Mouse (Mus musculus): ENCODE measurements at regions not wholly inside any gene's neighbourhood (a gene's known extent, or its start where the extent isn't known, plus 50 kb on each side); places are given as distances from the start of the nearest gene placed in this dataset.

DNA sequence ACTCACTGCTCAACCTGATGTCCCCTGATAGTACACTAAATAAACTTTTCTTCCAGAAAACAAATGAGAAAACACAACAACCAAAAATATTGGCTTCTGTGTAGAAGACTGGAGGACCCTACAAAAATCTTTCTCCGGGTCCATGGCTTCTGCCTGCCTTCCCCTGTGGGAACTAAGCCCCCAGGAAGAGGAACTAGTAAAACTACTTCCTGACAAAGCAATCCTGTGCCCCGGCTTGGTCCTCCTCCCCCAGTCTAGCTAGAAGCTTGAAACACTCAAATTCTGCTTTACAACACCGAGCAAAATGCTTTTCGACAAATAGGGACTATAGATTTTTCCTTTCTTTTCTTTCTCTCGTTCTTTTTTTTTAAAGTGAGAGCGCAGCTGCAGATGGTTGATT is 51.3 kb upstream of the Mki67 start:
- Histone ChIP-seq H3K36me3 (replicated peaks) (no peaks in the 10 kb centered on the region), H3K9ac (no peak overlapping the region), H3K4me3 (no peak overlapping the region), H3K4me2 (no peak overlapping the region), H3K27me3 (replicated peaks) (no peaks in the 10 kb centered on the region), H3K9me3 (no peaks in the 10 kb centered on the region), H3K4me1 (peaks cover 7% of the 10 kb centered on the region), H3K27ac (no peak overlapping the region)
- 75% methylated on average over 6 of the region's 6 CpGs for WGBS
- ATAC-seq (replicated peaks), result no peak

DNA sequence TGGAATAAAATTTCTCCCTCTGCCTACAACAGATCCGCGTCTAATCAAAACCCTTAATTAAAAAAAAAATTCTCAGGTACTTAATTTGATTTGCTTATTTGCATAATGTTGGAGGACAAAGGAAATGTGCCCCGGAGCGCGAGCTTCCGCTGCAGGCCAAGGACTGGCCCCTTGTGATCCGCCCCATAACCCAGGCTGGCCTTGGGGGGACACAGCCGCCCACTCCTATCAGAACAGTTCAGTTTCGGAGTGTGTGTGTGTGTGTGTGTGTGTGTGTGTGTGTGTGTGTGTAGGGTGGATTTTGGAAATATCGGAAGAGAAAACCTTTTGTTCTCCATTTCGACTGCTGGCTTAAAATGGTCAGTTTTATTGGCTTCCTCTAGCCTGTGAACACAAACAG is 51.9 kb upstream of the Mki67 start:
- Histone ChIP-seq H3K4me3 (no peak overlapping the region), H3K4me2 (no peak overlapping the region), H3K36me3 (replicated peaks) (no peaks in the 10 kb centered on the region), H3K9ac (no peak overlapping the region), H3K27me3 (replicated peaks) (no peaks in the 10 kb centered on the region), H3K9me3 (no peaks in the 10 kb centered on the region), H3K27ac (no peak overlapping the region), H3K4me1 (peaks cover 7% of the 10 kb centered on the region)
- no peak for ATAC-seq (replicated peaks)
- WGBS, result 73% methylated on average over 11 of the region's 11 CpGs

DNA sequence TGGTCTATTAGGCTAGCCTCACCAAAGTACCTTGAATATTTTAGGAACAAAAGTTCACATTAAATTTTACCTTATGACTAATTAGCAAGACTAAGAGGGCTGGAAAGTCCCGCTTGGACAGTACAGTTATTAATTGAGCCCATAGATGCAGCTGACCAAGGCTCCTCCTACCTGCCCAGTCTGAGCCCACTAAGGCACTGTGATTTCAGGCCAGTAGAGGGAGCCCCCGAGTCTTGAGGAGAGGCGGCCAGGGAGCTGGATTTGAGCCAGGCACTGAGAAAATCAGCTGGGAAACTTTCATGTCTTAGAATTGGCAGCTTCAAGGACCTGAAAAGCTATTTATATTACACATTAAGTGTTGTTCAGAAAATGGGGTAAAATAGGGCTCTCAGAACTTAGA is 52.4 kb upstream of the Mki67 start:
- Histone ChIP-seq H3K27ac (no peak overlapping the region), H3K9ac (no peak overlapping the region), H3K36me3 (replicated peaks) (no peaks in the 10 kb centered on the region), H3K4me2 (no peak overlapping the region), H3K4me1 (peaks cover 7% of the 10 kb centered on the region), H3K9me3 (no peaks in the 10 kb centered on the region), H3K4me3 (no peak overlapping the region), H3K27me3 (replicated peaks) (no peaks in the 10 kb centered on the region)
- 9% methylated on average over 3 of the region's 3 CpGs for WGBS
- no peak for ATAC-seq (replicated peaks)

DNA sequence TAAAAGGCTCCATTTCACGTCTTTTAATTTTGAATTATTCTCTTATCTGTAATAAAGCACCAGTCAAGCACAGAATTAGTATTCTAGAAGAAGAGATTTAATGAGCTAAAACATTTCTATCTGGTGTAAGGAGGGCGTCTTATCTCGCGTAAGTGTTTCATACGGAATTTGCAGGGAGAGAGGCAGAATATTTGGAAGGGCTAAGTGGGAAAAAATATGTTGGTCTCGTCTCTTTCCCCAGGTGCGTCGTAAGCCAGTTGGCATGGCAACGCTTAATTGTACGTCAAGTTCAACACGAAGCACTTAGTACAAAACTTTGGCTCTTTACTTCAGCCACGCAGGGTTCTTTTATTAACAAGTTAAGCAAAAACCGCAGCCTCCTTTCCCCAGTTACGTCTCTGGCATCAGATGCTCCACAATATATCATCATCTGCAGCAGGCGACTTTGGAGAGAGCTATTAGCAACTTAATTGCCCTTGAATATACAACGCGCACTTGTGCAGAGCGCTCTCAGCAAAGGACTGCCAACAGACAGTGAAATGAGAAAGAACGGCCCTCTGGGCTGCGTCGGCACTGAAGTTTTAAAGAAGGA is 53.0 kb upstream of the Mki67 start:
- Histone ChIP-seq H3K4me2 (no peak overlapping the region), H3K9ac (no peak overlapping the region), H3K36me3 (replicated peaks) (no peaks in the 10 kb centered on the region), H3K27me3 (replicated peaks) (no peaks in the 10 kb centered on the region), H3K4me1 (peaks cover 7% of the 10 kb centered on the region), H3K9me3 (no peaks in the 10 kb centered on the region), H3K27ac (peak overlapping the region; percentile 12; the same call in 1 of the 2 replicates), H3K4me3 (no peak overlapping the region)
- 55% methylated on average over 21 of the region's 21 CpGs for WGBS
- ATAC-seq (replicated peaks), result no peak

DNA sequence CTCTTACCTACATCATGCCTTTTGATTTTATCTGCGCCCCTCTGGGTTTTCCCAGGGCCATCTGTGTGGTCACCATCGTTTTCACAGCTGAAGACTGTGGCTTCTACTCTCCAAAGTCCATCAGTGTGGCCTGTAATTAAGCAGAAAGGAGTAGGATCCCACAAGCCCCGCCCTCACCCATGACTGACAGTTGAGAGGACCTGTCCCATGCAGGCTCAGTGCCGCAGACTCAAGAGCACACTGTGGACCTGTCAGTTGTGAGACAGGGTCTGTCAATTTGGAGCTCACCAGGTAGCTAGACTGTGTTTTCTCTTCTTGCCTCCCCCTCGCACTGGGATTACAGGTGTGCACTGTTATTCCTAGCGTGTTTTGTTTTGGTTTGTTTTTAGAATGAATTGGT is 53.9 kb upstream of the Mki67 start:
- 71% methylated on average over 6 of the region's 6 CpGs for WGBS
- Histone ChIP-seq H3K27me3 (replicated peaks) (no peaks in the 10 kb centered on the region), H3K9me3 (no peaks in the 10 kb centered on the region), H3K27ac (no peak overlapping the region), H3K4me2 (no peak overlapping the region), H3K9ac (no peak overlapping the region), H3K4me3 (no peak overlapping the region), H3K4me1 (peaks cover 7% of the 10 kb centered on the region), H3K36me3 (replicated peaks) (no peaks in the 10 kb centered on the region)
- no peak for ATAC-seq (replicated peaks)

DNA sequence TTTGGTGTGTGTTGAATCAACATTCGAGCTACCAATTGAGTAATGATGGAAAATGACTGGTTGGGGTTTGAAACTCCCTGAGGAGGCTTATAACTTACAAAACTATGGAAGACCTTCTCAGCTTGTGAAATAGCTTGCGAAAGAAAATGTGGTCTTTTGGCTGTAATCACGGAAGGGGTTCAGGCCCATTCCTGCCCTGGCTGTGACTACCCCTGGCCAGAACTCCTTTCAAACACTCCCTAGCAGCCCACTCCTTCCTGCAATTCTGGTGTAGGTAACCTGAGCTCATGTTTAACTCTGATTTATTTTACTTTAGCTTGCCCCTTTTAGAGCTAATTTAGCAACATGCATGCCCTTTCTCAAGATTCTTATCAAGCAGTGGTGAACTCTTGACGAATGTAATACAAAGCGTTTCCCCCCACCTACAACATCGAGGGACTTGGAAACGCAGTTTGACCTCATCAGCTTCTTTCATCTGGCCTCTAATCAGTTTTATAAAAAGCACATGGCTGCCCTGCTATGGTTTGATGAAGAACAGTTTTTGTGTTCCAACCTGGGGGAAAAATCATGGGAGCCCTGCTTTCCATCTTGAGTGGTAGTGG is 59.8 kb upstream of the Mki67 start:
- ATAC-seq (replicated peaks), result no peak
- Histone ChIP-seq H3K36me3 (replicated peaks) (no peaks in the 10 kb centered on the region), H3K4me1 (no peaks in the 10 kb centered on the region), H3K4me3 (no peak overlapping the region), H3K27ac (no peak overlapping the region), H3K4me2 (no peak overlapping the region), H3K9me3 (no peaks in the 10 kb centered on the region), H3K27me3 (replicated peaks) (no peaks in the 10 kb centered on the region), H3K9ac (no peak overlapping the region)
- WGBS, result 88% methylated on average over 7 of the region's 7 CpGs

DNA sequence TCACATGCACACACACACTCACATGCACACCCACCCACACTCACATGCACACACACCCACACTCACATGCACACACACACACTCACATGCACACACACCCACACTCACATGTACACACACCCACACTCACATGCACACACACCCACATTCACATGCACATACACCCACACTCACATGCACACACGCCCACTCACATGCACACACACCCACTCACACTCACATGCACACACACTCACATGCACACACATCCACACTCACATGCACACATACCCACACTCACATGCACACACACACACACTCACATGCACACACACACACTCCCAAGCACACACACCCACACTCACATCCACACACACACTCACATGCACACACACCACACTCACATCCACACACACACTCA is 74.0 kb upstream of the Mki67 start:
- Histone ChIP-seq H3K4me2 (no peak overlapping the region), H3K4me3 (no peak overlapping the region), H3K36me3 (replicated peaks) (no peaks in the 10 kb centered on the region), H3K9ac (no peak overlapping the region), H3K4me1 (peaks cover 4% of the 10 kb centered on the region; the same call in 1 of the 2 replicates), H3K27me3 (replicated peaks) (no peaks in the 10 kb centered on the region), H3K27ac (no peak overlapping the region), H3K9me3 (no peaks in the 10 kb centered on the region)
- 85% methylated on average over 1 of the region's 1 CpGs for WGBS
- ATAC-seq (replicated peaks), result no peak

DNA sequence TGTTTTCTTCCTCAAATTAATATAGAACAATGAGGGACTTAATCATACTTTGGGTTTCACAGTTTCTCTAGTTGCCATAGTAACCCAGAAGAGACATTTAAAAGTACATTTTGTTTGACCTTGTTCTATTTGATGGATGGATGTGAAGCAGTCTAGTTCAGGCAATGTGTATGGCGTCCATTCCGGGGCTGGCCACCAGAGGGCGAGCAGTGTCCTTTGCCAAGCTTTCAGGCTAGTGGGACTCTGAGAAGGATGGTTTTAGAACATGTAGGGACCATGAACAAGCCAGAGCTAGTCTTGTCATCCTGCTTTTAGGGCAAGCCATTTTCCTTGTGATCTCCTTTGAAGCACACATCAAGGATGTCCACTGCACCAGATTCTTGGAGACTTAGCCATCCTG is 74.8 kb upstream of the Mki67 start:
- no peak overlapping the region for H3K4me2 ChIP-seq
- no peaks in the 10 kb centered on the region for H3K9me3 ChIP-seq
- ATAC-seq (replicated peaks), result no peak; the same call in 1 of the 2 replicates
- 3% methylated on average over 3 of the region's 3 CpGs for WGBS
- H3K27ac ChIP-seq, result no peak overlapping the region
- no peaks in the 10 kb centered on the region for H3K27me3 ChIP-seq (replicated peaks)
- peaks cover 7% of the 10 kb centered on the region; the same call in 1 of the 2 replicates for H3K4me1 ChIP-seq
- H3K9ac ChIP-seq, result no peak overlapping the region
- H3K4me3 ChIP-seq, result no peak overlapping the region
- H3K36me3 ChIP-seq (replicated peaks), result no peaks in the 10 kb centered on the region

DNA sequence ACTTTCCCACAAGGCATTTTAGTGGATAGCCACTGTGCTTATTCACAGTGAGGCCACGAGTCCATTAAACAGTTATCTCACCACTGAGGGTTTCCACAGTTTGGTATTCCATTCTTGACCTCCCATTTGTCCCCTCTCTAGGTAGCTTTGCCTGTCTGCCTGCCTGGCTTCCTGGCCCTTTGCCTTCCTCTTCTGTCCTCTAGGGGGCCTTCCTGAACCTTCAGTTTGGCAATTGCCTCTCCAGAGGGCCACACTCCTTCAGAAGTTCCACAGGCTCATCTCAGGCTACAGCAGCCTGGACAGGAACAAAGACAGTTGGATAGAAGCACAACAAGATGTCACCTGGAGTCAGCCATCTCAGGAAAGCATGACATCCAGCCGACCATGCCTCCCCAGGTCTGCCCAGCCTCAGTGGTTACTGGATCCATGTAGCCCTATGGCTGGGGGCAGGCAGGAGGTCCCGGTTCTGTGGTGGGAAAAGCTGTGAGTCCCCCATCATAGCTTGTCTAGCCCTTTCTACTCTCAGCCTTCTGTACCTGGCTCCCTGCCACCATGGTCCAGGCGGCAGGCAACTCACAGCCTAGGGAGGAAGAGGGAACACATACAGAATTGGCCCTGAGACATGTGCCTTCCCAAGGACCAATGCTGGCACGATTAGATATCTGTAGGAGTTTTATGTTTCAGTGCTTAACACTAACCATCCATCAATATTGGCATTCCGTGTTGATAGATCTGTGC is 76.0 kb upstream of the Mki67 start:
- H3K9me3 ChIP-seq, result no peaks in the 10 kb centered on the region
- peaks cover 7% of the 10 kb centered on the region; the same call in 1 of the 2 replicates for H3K4me1 ChIP-seq
- H3K27me3 ChIP-seq (replicated peaks), result no peaks in the 10 kb centered on the region
- no peaks in the 10 kb centered on the region for H3K36me3 ChIP-seq (replicated peaks)
- H3K27ac ChIP-seq, result no peak overlapping the region
- no peak for ATAC-seq (replicated peaks)
- 86% methylated on average over 6 of the region's 6 CpGs for WGBS
- no peak overlapping the region for H3K9ac ChIP-seq
- no peak overlapping the region for H3K4me3 ChIP-seq
- no peak overlapping the region for H3K4me2 ChIP-seq

DNA sequence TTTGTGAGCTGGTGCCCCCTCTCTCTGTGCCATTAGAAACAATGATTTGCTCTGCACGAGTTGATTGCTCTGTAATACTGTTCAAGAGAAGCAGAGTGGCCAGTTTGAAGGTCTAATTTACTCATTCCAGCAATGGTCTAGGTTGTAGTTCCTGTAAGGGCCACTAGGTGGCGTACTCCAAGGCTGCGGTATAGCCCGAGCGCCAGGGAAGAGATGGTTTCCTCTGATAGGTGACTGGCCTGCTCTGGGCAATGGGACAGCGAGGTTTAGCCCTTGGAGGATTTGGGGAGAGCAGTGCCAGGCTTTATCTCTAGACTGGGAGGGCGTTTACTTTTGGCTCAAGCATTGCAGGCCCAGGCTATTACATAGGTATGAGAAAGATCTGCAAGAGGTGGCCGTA is 76.8 kb upstream of the Mki67 start:
- no peak for ATAC-seq (replicated peaks)
- no peaks in the 10 kb centered on the region for H3K9me3 ChIP-seq
- no peak overlapping the region for H3K27ac ChIP-seq
- H3K4me3 ChIP-seq, result no peak overlapping the region
- WGBS, result 39% methylated on average over 8 of the region's 8 CpGs
- H3K27me3 ChIP-seq (replicated peaks), result no peaks in the 10 kb centered on the region
- H3K4me2 ChIP-seq, result no peak overlapping the region
- H3K4me1 ChIP-seq, result peaks cover 7% of the 10 kb centered on the region; the same call in 1 of the 2 replicates
- no peak overlapping the region for H3K9ac ChIP-seq
- no peaks in the 10 kb centered on the region for H3K36me3 ChIP-seq (replicated peaks)

DNA sequence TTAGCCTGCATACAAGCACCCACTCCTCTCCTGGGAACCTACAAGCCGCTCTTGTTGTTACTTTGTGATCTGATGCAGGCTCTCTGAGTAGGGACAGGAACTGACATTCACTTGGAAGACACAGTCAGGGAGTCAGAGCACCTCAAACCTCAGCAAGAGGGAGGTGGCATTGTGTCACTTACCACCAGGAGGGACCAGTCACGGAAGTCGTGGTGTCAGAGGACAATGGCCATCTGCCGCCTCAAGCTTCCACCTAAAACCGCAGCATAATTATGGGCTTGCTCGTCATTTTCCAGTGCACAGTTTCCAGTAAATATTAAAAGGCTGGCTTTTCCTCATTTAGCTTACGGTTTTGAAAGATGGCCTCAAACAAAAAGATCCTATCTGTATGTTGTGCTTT is 78.1 kb upstream of the Mki67 start:
- 29% methylated on average over 7 of the region's 7 CpGs for WGBS
- Histone ChIP-seq H3K9ac (no peak overlapping the region), H3K9me3 (no peaks in the 10 kb centered on the region), H3K4me3 (no peak overlapping the region), H3K27ac (no peak overlapping the region), H3K4me2 (no peak overlapping the region), H3K27me3 (replicated peaks) (no peaks in the 10 kb centered on the region), H3K36me3 (replicated peaks) (no peaks in the 10 kb centered on the region), H3K4me1 (peaks cover 7% of the 10 kb centered on the region; the same call in 1 of the 2 replicates)
- no peak for ATAC-seq (replicated peaks)

DNA sequence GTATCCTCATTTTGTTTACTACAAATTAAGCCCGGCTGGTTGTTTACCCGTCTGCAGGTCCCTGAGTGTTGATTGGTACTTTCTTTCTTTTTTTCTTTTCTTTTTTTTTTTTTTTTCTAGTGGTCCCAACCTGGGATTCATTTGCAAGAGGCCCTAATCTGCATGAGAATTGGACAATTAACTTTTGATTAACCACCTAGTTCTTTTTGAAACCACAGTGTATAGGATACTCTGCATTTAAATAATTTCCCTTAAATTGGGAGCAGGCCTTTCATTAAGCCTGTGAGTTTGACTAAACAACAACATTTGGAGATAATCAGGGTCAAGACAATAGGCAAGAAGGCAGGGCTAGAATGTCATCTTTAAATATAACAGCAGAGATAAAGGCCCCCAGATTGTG is 78.5 kb upstream of the Mki67 start:
- H3K4me1 ChIP-seq, result peaks cover 7% of the 10 kb centered on the region; the same call in 1 of the 2 replicates
- H3K9ac ChIP-seq, result no peak overlapping the region
- no peak overlapping the region for H3K4me2 ChIP-seq
- ATAC-seq (replicated peaks), result no peak
- WGBS, result 52% methylated on average over 2 of the region's 2 CpGs
- no peaks in the 10 kb centered on the region for H3K27me3 ChIP-seq (replicated peaks)
- H3K36me3 ChIP-seq (replicated peaks), result no peaks in the 10 kb centered on the region
- H3K9me3 ChIP-seq, result no peaks in the 10 kb centered on the region
- no peak overlapping the region for H3K27ac ChIP-seq
- no peak overlapping the region for H3K4me3 ChIP-seq

DNA sequence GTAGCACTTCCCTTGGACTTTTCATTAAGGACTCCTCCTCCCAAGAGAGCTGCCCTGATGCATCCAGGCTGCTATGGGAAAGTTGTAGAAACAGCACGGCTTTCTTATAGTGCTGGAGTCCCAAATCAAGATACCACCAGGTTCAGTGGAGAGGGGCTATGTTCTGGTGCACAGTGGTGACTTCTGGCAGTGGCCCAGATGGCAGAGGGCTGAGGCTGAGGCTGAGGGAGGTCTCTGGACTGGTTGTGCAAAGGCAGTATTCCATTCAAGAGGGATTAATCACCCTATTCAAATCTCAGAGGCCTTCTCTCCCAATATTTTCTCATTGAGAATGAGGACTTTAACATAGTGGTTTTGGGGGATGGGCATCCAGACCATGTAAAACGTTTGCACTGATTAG is 82.3 kb upstream of the Mki67 start:
- Histone ChIP-seq H3K9me3 (no peaks in the 10 kb centered on the region), H3K27ac (no peak overlapping the region), H3K27me3 (replicated peaks) (no peaks in the 10 kb centered on the region), H3K4me3 (no peak overlapping the region), H3K36me3 (replicated peaks) (no peaks in the 10 kb centered on the region), H3K9ac (no peak overlapping the region), H3K4me1 (peaks cover 7% of the 10 kb centered on the region; the same call in 1 of the 2 replicates), H3K4me2 (no peak overlapping the region)
- 34% methylated on average over 2 of the region's 2 CpGs for WGBS
- ATAC-seq (replicated peaks), result no peak
